Mouse (Mus musculus): ENCODE results near the gene Gm13769.
"Not testable (repeated sequence)": the region's sequence is repeated elsewhere in the genome, so short reads cannot be mapped to it uniquely, and the experiment has no call there.

Gene Gm13769

DNA sequence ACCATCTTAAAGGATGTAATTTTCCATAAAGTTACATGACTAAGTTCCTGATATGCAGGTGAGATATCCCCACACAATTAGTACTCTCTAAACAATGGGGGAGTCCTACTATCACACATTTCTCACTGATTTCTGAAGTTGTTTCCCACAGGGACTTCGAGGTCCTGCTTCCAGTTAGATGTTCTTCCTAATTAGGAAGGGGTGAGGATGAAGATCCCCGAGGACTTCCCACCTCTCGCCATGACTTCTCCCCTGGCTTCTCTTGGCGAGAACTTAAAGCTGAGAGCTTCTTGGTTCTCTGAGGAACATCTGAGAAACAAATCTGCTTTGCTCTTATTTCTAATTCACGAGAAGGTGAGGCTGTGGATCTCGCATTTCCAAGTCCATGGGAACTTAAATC, at the start of gene Gm13769:
TSS of gene Gm13769 (plus strand) at position 301 of the 400 bp plus-strand sequence.
- DNase-seq (ENCODE audit: extremely low read depth, low read depth): not testable (repeated sequence)

DNA sequence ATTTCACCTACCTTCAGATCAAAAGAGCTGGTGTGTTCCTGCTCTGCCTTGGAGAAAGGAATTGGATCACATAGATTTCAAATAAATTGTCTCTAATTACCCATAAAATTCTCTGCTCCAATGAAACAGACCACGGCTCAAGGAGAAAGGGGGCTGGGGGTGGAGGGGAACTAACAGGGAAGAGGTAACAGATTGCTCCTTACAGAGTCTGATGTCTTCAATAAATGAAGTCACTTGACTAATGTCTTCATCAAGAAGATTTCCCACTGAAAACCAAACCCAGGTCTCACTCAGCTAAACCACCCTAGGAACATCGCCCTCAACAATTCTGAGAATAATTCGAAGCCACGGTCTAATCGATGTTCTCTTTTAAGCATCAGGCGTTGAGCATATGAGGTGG, 29.3 kb upstream of the Gm13769 start, which contains the start of gene Olfr1272:
TSS of gene Olfr1272 (minus strand) at position 101 of the 400 bp plus-strand sequence.
- DNase-seq (ENCODE audit: extremely low read depth, low read depth): no peak

DNA sequence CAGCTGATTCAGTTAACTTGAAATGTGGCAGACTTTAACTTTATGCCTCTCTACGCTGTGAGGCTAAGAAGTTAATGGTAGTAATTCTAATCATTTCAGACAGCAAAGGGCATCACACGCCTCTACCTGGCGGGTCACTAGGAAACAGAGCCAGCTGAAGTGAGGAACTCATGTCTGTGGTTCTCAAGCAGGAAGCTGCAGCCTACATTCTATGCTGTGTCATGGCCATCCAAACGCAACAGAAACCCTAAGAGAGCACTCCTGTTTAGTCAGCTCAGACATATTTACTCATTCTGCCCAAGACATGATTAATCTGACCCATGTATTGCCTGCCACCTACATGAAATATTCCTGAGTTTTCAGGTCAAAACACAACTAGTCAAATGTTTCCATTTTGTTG, 24.7 kb downstream of the Gm13769 start:
- DNase-seq (ENCODE audit: extremely low read depth, low read depth): not testable (repeated sequence)

DNA sequence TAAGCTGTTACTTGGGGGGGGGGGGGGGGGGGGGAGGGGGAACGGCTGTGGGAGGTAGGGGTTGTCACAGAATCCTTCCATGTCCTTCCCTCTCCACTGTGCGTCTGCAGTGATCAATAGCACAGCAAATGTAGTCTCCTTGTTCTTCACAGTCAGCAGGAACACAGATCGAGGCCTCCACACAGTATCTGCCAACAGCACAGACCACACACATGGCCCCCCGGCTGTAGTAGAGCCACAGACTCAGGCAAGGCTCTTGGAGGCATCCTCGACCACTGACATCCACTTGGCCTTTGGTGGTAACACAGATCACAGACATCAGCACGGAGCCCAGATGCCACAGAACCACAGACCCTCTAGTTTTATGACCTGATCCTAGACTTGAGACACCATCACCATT, 29.0 kb downstream of the Gm13769 start:
- not testable (repeated sequence) for DNase-seq (ENCODE audit: extremely low read depth, low read depth)

DNA sequence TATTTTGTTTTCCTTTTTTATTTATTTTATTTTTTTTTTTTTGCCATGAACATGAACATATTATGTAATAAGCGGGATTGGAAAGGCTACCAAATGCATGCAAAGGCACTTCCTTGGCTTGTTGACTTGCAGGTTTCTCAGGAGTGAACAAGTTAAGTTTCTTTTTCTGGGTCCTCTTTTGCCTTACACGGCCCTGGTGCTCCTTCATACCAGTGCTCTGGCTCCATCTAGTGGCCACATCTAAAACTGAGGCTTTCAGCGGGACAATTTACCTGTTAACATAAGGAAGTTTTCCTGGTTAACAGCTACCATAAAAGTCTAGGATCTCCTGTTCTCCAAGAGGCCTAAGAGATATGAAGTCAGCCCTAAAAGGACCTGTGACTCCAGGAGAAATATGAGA, 29.5 kb downstream of the Gm13769 start:
- not testable (repeated sequence) for DNase-seq (ENCODE audit: extremely low read depth, low read depth)

DNA sequence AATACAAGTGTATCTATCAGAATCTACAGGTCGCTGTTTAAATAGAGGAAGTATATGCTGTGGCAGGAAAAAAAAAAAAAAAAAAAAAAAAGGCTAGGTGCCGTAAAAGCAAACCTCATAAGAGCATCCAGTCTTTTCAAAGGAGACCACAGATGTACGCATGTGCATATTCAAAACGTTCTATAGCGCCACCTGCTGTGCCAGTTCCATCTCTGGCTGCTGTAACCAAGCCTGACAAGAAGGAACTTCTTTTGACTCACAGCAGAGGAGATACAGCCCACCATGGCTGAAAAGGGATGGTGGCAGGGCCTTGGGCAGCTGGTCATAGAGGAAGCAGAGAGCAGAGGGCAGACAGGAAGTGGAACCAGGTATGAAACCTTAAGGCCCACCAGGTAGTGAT, 37.2 kb downstream of the Gm13769 start:
- DNase-seq (ENCODE audit: extremely low read depth, low read depth): not testable (repeated sequence)

DNA sequence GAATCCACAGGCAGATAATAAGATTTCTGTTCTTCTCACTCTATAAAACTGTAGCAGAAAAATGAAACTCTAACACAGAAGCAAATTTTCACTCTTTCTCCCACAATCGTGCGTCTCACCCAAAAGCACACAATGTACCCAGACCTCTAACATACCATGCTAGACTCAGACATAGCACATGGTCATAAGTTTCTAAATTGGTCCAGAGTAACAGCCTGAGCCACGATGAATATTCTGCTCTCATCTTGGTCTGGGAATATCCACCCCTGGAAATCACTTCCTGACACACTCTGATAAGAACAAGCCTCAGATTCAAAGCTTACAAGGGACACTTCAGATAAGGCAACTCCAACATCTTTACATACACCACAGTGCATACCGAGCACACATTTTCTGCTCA, 38.2 kb downstream of the Gm13769 start:
- not testable (repeated sequence) for DNase-seq (ENCODE audit: extremely low read depth, low read depth)

All from MEL-GATA-1-ER (cell line).